Mouse (Mus musculus) intestine, postnatal 0 days (tissue): Measurements from ENCODE around the gene Syde1. TPM values are rescaled to one million over a fixed set of nuclear protein-coding genes. Genes with fewer than 3 reads are reported as not detected.

ENCODE experiments used
- ATAC-seq: fragments of 200-750 bp; cut with Nextera tagmentation; 2 replicates; pipeline ENCODE4 v1.8.0; 2017; ENCODE audit warnings: mild to moderate bottlenecking, moderate TSS enrichment, moderate library complexity
- H3K27ac ChIP-seq: fragments of 300-500 bp; sonication (generic); 2 replicates; pipeline ENCODE4 v1.5.1; 2014; ENCODE audit warnings: mild to moderate bottlenecking, low read depth, low read length, moderate library complexity
- H3K27me3 ChIP-seq: fragments of 300-500 bp; sonication (generic); replicated peaks from 2 replicates; pipeline ENCODE4 v1.6.1; 2014; ENCODE audit warnings: low read length, mixed read lengths; ENCODE audit not compliant: control insufficient read depth, insufficient read depth
- H3K36me3 ChIP-seq: fragments of 300-500 bp; sonication (generic); 2 replicates; pipeline ENCODE4 v1.6.1; 2014; ENCODE audit warnings: mild to moderate bottlenecking, moderate library complexity; ENCODE audit not compliant: control insufficient read depth, insufficient read depth
- H3K4me1 ChIP-seq: fragments of 300-500 bp; sonication (generic); replicated peaks from 2 replicates; pipeline ENCODE4 v1.6.1; 2014; ENCODE audit warnings: antibody characterized with exemption, low read length, mixed read lengths; ENCODE audit not compliant: control insufficient read depth, insufficient read depth
- H3K4me2 ChIP-seq: fragments of 300-500 bp; sonication (generic); replicated peaks from 2 replicates; pipeline ENCODE4 v1.6.1; 2014; ENCODE audit warnings: low read depth, mild to moderate bottlenecking, moderate library complexity
- H3K4me3 ChIP-seq: fragments of 300-500 bp; sonication (generic); 2 replicates; pipeline ENCODE4 v1.5.1; 2014; ENCODE audit warnings: low read depth, low read length
- H3K9ac ChIP-seq: fragments of 300-500 bp; sonication (generic); 2 replicates; pipeline ENCODE4 v1.6.1; 2014; ENCODE audit warnings: mild to moderate bottlenecking, low read depth, low read length
- H3K9me3 ChIP-seq: fragments of 300-500 bp; sonication (generic); 2 replicates; pipeline ENCODE4 v1.6.1; 2016; ENCODE audit warnings: mixed run types; ENCODE audit not compliant: control insufficient read depth
- CTCF ChIP-seq: sonication (generic); IDR thresholded peaks from 2 replicates; pipeline ENCODE4 v1.5.1; 2016; ENCODE audit warnings: low read depth, mild to moderate bottlenecking, control low read depth, antibody characterized with exemption, moderate library complexity
- WGBS: fragments of 180-500 bp; shearing (Covaris S2); extraction: QIAGEN DNeasy Blood & Tissue Kit; methylation state at CpG from one replicate; pipeline ENCODE4 v1.1.7; 2014; 5-methylcytosine and 5-hydroxymethylcytosine counted together
- polyA plus RNA-seq: library from polyadenylated mRNA; unstranded; fragments of >200 nt; fragmentation: Nextera tagmentation; extraction: Ambion mirVana; gene quantifications from 2 replicates; pipeline ENCODE4 v1.2.1, GENCODE M21; 2015

Syde1 gene
- polyA plus RNA-seq, 1 experiment from 2014 or later, result 6.2 TPM

- ATAC-seq, result no peak
- 98% methylated on average over 8 of the region's 8 CpGs for WGBS
- H3K4me2 ChIP-seq, result peak overlapping the region; percentile 71; the same call in 1 of the 2 replicates
Observed at GRCm38 (mm10) chr10:78589901-78590300, 1.9 kb downstream of the Syde1 start.

GRCm38 (mm10) chr10:78589291-78589690 is 2.5 kb downstream of the Syde1 start:
- no peak for ATAC-seq
- WGBS, result 97% methylated on average over 18 of the region's 18 CpGs
- Histone ChIP-seq H3K4me3 (no peak overlapping the region), H3K9me3 (no peaks in the 10 kb centered on the region), H3K4me1 (0 out of 2 replicates have a peak, but pooled peaks cover 5% of the 10 kb centered on the region), H3K27me3 (no peaks in the 10 kb centered on the region), H3K9ac (no peak overlapping the region), H3K36me3 (peaks cover 46% of the 10 kb centered on the region), H3K27ac (no peak overlapping the region), H3K4me2 (no peak overlapping the region)
- TF ChIP-seq CTCF, result no peak

More at GRCm38 (mm10) chr10:78589901-78590300, 1.9 kb downstream of the Syde1 start:
- Histone ChIP-seq H3K27me3 (no peaks in the 10 kb centered on the region), H3K36me3 (peaks cover 40% of the 10 kb centered on the region), H3K4me1 (0 out of 2 replicates have a peak, but pooled peaks cover 5% of the 10 kb centered on the region), H3K4me3 (no peak overlapping the region), H3K9ac (no peak overlapping the region), H3K27ac (no peak overlapping the region), H3K9me3 (no peaks in the 10 kb centered on the region)
- TF ChIP-seq CTCF, result no peak

- WGBS, result 94% methylated on average over 13 of the region's 13 CpGs
- Histone ChIP-seq H3K4me3 (no peak overlapping the region), H3K36me3 (peaks cover 78% of the 10 kb centered on the region)
Observed at GRCm38 (mm10) chr10:78586026-78586425, 5.7 kb downstream of the Syde1 start.

GRCm38 (mm10) chr10:78585606-78586005 is 6.2 kb downstream of the Syde1 start:
- Histone ChIP-seq H3K4me3 (no peak overlapping the region), H3K4me2 (no peak overlapping the region), H3K4me1 (no peaks in the 10 kb centered on the region), H3K27me3 (no peaks in the 10 kb centered on the region), H3K9ac (no peak overlapping the region), H3K27ac (no peak overlapping the region), H3K9me3 (no peaks in the 10 kb centered on the region), H3K36me3 (peaks cover 82% of the 10 kb centered on the region)
- 87% methylated on average over 22 of the region's 22 CpGs for WGBS
- no peak for ATAC-seq
- TF ChIP-seq CTCF, result no peak

More at GRCm38 (mm10) chr10:78586026-78586425, 5.7 kb downstream of the Syde1 start:
- no peak overlapping the region for H3K9ac ChIP-seq
- TF ChIP-seq CTCF, result no peak
- H3K9me3 ChIP-seq, result no peaks in the 10 kb centered on the region
- ATAC-seq, result no peak
- H3K4me2 ChIP-seq, result no peak overlapping the region
- H3K27ac ChIP-seq, result no peak overlapping the region
- H3K27me3 ChIP-seq, result no peaks in the 10 kb centered on the region
- no peaks in the 10 kb centered on the region for H3K4me1 ChIP-seq

GRCm38 (mm10) chr10:78584996-78585395 is 6.8 kb downstream of the Syde1 start:
- no peak overlapping the region for H3K4me3 ChIP-seq
- H3K9ac ChIP-seq, result no peak overlapping the region
- no peak for ATAC-seq
- no peak for TF ChIP-seq CTCF
- H3K4me2 ChIP-seq, result no peak overlapping the region
- no peaks in the 10 kb centered on the region for H3K9me3 ChIP-seq
- WGBS, result 94% methylated on average over 1 of the region's 1 CpGs
- no peaks in the 10 kb centered on the region for H3K27me3 ChIP-seq
- no peak overlapping the region for H3K27ac ChIP-seq
- H3K4me1 ChIP-seq, result no peaks in the 10 kb centered on the region
- peaks cover 87% of the 10 kb centered on the region for H3K36me3 ChIP-seq

GRCm38 (mm10) chr10:78583939-78584338 is 7.8 kb downstream of the Syde1 start:
- Histone ChIP-seq H3K27ac (no peak overlapping the region), H3K27me3 (no peaks in the 10 kb centered on the region), H3K9ac (no peak overlapping the region), H3K36me3 (peaks cover 89% of the 10 kb centered on the region), H3K4me2 (no peak overlapping the region), H3K4me1 (no peaks in the 10 kb centered on the region), H3K9me3 (no peaks in the 10 kb centered on the region), H3K4me3 (no peak overlapping the region)
- 77% methylated on average over 3 of the region's 3 CpGs for WGBS
- no peak for ATAC-seq
- no peak for TF ChIP-seq CTCF

GRCm38 (mm10) chr10:78583347-78583746 is 8.4 kb downstream of the Syde1 start:
- Histone ChIP-seq H3K36me3 (peaks cover 89% of the 10 kb centered on the region), H3K9ac (no peak overlapping the region), H3K4me2 (no peak overlapping the region), H3K4me3 (no peak overlapping the region), H3K27me3 (no peaks in the 10 kb centered on the region), H3K4me1 (no peaks in the 10 kb centered on the region), H3K27ac (no peak overlapping the region), H3K9me3 (no peaks in the 10 kb centered on the region)
- TF ChIP-seq CTCF, result no peak
- 71% methylated on average over 9 of the region's 9 CpGs for WGBS
- no peak for ATAC-seq
